Mouse (Mus musculus) c-Kit-positive CD71-positive TER-119-negative erythroid progenitor cells, embryonic 14.5 days (primary cell): ENCODE data around the gene Tpbgl.

Experiments used
- DNase-seq: peaks from one replicate; pipeline ENCODE4 v3.0.0-alpha.2; 2013; ENCODE audit warnings: low read depth

Tpbgl gene

GRCm38 (mm10) chr7:99626376-99627270, at the start of gene Tpbgl:
Gene Tpbgl, minus strand, starts transcription at chr7:99627103.
- no peak for DNase-seq

GRCm38 (mm10) chr7:99674890-99675289, 48.0 kb upstream of the Tpbgl start:
- no peak for DNase-seq

GRCm38 (mm10) chr7:99674209-99674608, 47.3 kb upstream of the Tpbgl start:
- DNase-seq = no peak

- no peak for DNase-seq
These were observed 46.3 kb upstream of the Tpbgl start for GRCm38 (mm10) chr7:99673188-99673587.

- peak; percentile 40 for DNase-seq
These were observed 44.9 kb upstream of the Tpbgl start for GRCm38 (mm10) chr7:99671544-99672435.

GRCm38 (mm10) chr7:99670915-99671314, 44.0 kb upstream of the Tpbgl start:
- DNase-seq = peak; percentile 10

- DNase-seq = no peak
These were observed 41.9 kb upstream of the Tpbgl start for GRCm38 (mm10) chr7:99668802-99669201.

GRCm38 (mm10) chr7:99667096-99667495, 40.2 kb upstream of the Tpbgl start:
- no peak for DNase-seq

- DNase-seq = no peak
These were observed 39.0 kb upstream of the Tpbgl start for GRCm38 (mm10) chr7:99665731-99666452.

- DNase-seq = no peak
These were observed 37.9 kb upstream of the Tpbgl start for GRCm38 (mm10) chr7:99664571-99665485.

GRCm38 (mm10) chr7:99663507-99664220, 36.8 kb upstream of the Tpbgl start:
- no peak for DNase-seq

GRCm38 (mm10) chr7:99662311-99662710, 35.4 kb upstream of the Tpbgl start:
- no peak for DNase-seq

GRCm38 (mm10) chr7:99661571-99662230, 34.8 kb upstream of the Tpbgl start:
- DNase-seq = no peak

- no peak for DNase-seq
These were observed 34.2 kb upstream of the Tpbgl start for GRCm38 (mm10) chr7:99661071-99661470.

GRCm38 (mm10) chr7:99659379-99660029, 32.6 kb upstream of the Tpbgl start:
- DNase-seq = peak; percentile 72

GRCm38 (mm10) chr7:99654244-99654643, 27.3 kb upstream of the Tpbgl start:
- DNase-seq = no peak

- no peak for DNase-seq
These were observed 22.7 kb upstream of the Tpbgl start for GRCm38 (mm10) chr7:99649585-99649984.

- DNase-seq = no peak
These were observed 21.7 kb upstream of the Tpbgl start for GRCm38 (mm10) chr7:99648623-99649022.

GRCm38 (mm10) chr7:99644701-99645100, 17.8 kb upstream of the Tpbgl start:
- no peak for DNase-seq
